In the genomic region with DNA sequence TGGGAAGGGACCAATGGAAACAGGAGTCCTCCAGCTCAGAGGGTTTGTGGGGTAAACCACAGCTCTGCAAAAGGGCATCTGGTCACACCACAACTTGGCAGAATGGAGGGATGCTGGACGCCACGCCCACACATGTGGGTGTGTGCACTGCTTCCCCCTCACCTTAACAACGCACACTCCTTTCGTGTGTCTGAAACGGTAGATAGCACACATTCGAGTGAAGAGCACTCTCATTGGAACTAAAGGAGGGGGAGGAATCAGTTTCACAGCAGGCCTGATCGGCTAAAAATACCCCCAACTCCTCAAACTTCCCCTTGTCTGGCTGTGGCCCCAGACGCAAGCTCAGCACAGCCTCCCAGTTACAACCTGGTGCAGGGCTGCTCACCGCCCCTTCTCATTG, we compare ENCODE assay signal across 12 mouse cellular contexts.
DNase-seq lines count a peak whose midpoint lies in the region; ATAC-seq and TF ChIP-seq lines count a peak whose summit lies in the region.
"Had no signal": no experiment of that assay in that cellular context is flagged by ENCODE, and none has a peak within 500 bp of the region (broad histone marks: within the 10 kb centered on the region; RNA-seq: fewer than 3 reads in every experiment).

No protein-coding gene starts in this region.

- WGBS in heart, adult 2 months, result 42% methylated on average over 9 of the region's 9 CpGs
- 61% methylated on average over 9 of the region's 9 CpGs for WGBS in lung, postnatal 0 days
- 24% methylated on average over 9 of the region's 9 CpGs for WGBS in small intestine, adult 2 months

- intact Hi-C loops in heart, adult 2 months (cut with DNase I), result loop anchor here (5.0 to 10.0 kb wide), 5 partner anchors 50 to 315 kb away; no protein-coding TSS in a partner anchor
- intact Hi-C loops in heart, postnatal 25 days (cut with DNase I), result loop anchor here (2.0 to 5.0 kb wide), 3 partner anchors 78 to 375 kb away; no protein-coding TSS in a partner anchor

- H3K9ac ChIP-seq in heart, adult 2 months (ENCODE audit: low read depth, low read length), result no peak overlapping the region
- H3K9ac ChIP-seq in lung, postnatal 0 days (replicated peaks; ENCODE audit: low read depth), result no peak overlapping the region

- TF ChIP-seq EP300 in heart, adult 2 months (IDR thresholded peaks at IDR 0.05; ENCODE audit: insufficient read depth, low read depth, low read length), result no peak
- TF ChIP-seq EP300 in lung, postnatal 0 days (IDR thresholded peaks at IDR 0.05), result no peak

- TF ChIP-seq POLR2A in heart, adult 2 months (IDR thresholded peaks at IDR 0.05; ENCODE audit: insufficient read depth, low read depth, low read length), result no peak
- peak; percentile 48; the same call in 1 of the 2 replicates for TF ChIP-seq POLR2A in embryonic fibroblast, embryonic 13.5 days (IDR thresholded peaks at IDR 0.05; ENCODE audit: low read depth, low read length)
- TF ChIP-seq POLR2A in small intestine, adult 2 months (IDR thresholded peaks at IDR 0.05; ENCODE audit: low read depth, low read length), result no peak

- no peaks in the 10 kb centered on the region for H3K9me3 ChIP-seq in lung, postnatal 0 days (ENCODE audit: low read length)

- peaks cover 44% of the 10 kb centered on the region for H3K4me1 ChIP-seq in heart, adult 2 months (ENCODE audit: control insufficient read depth, insufficient read depth, low read length)
- H3K4me1 ChIP-seq in lung, postnatal 0 days (ENCODE audit: insufficient read depth, low read depth, low read length), result peaks cover 26% of the 10 kb centered on the region; the same call in 1 of the 2 replicates
- peaks cover 57% of the 10 kb centered on the region for H3K4me1 ChIP-seq in embryonic fibroblast, embryonic 13.5 days (ENCODE audit: control insufficient read depth, insufficient read depth, low read length)
- H3K4me1 ChIP-seq in small intestine, adult 2 months (ENCODE audit: control insufficient read depth, insufficient read depth, insufficient read length, low read length), result peaks cover 60% of the 10 kb centered on the region

- H3K4me3 ChIP-seq in heart, adult 2 months, result no peak overlapping the region
- H3K4me3 ChIP-seq in lung, postnatal 0 days (ENCODE audit: low read depth, low read length), result no peak overlapping the region
- no peak overlapping the region for H3K4me3 ChIP-seq in embryonic fibroblast, embryonic 13.5 days (ENCODE audit: insufficient read depth, low read length)
- no peak overlapping the region for H3K4me3 ChIP-seq in small intestine, adult 2 months (ENCODE audit: low read depth, low read length)

- peak overlapping the region; percentile 88 for H3K27ac ChIP-seq in heart, adult 2 months
- peak overlapping the region; percentile 81; the same call in 1 of the 2 replicates for H3K27ac ChIP-seq in lung, postnatal 0 days (ENCODE audit: low read length)
- H3K27ac ChIP-seq in embryonic fibroblast, embryonic 13.5 days (ENCODE audit: insufficient read depth, low read length), result peak overlapping the region; percentile 97
- H3K27ac ChIP-seq in small intestine, adult 2 months (ENCODE audit: insufficient read depth, low read depth, low read length), result peak overlapping the region; percentile 93

- no peak for DNase-seq in heart, adult 2 months
- no peak for DNase-seq in heart, postnatal 25 days (ENCODE audit: low spot score)
- no peak for DNase-seq in lung, postnatal 0 days (ENCODE audit: low spot score)
- no peak for DNase-seq in lung, postnatal 14 days
- DNase-seq in thymus, postnatal 25 days, result no peak
- DNase-seq: gastrocnemius, postnatal 10 days; kidney, adult 11 months; retina, postnatal 1 day had no signal

- TF ChIP-seq CTCF in heart, adult 2 months (IDR thresholded peaks at IDR 0.05), result no peak
- TF ChIP-seq CTCF in lung, postnatal 0 days (IDR thresholded peaks at IDR 0.05), result no peak
- TF ChIP-seq CTCF in embryonic fibroblast, embryonic 13.5 days (IDR thresholded peaks at IDR 0.05; ENCODE audit: borderline replicate concordance, insufficient read depth, low read length), result no peak
- TF ChIP-seq CTCF in small intestine, adult 2 months (IDR thresholded peaks at IDR 0.05; ENCODE audit: extremely low read depth, insufficient read length, insufficient replicate concordance, low read depth, low read length), result no peak

- H3K4me2 ChIP-seq in lung, postnatal 0 days (replicated peaks; ENCODE audit: low read depth, low read length), result no peak overlapping the region

- 0 out of 2 replicates have a peak, but pooled peaks cover 1% of the 10 kb centered on the region for H3K79me2 ChIP-seq in heart, adult 2 months (replicated peaks; ENCODE audit: control insufficient read depth, insufficient read depth, low read length)

- ATAC-seq in lung, postnatal 0 days, result no peak
- no peak for ATAC-seq in erythroid progenitor cell, adult 5-6 weeks (replicated peaks; ENCODE audit: low FRiP score, poor library complexity, severe bottlenecking)
- ATAC-seq: activated CD4-positive, CD25-positive, alpha-beta regulatory T cell, adult 4 months had no signal

- no peaks in the 10 kb centered on the region for H3K27me3 ChIP-seq in heart, adult 2 months (ENCODE audit: control insufficient read depth, insufficient read depth, low read length)
- H3K27me3 ChIP-seq in lung, postnatal 0 days (replicated peaks; ENCODE audit: insufficient read depth, low read length), result no peaks in the 10 kb centered on the region
- no peaks in the 10 kb centered on the region for H3K27me3 ChIP-seq in small intestine, adult 2 months (ENCODE audit: control insufficient read depth, insufficient read depth, low read length)

- H3K36me3 ChIP-seq in heart, adult 2 months (ENCODE audit: control insufficient read depth, insufficient read depth, low read length), result peaks cover 45% of the 10 kb centered on the region
- no peaks in the 10 kb centered on the region for H3K36me3 ChIP-seq in lung, postnatal 0 days (ENCODE audit: insufficient read depth, low read length)
- H3K36me3 ChIP-seq in small intestine, adult 2 months (ENCODE audit: control insufficient read depth, insufficient read depth, low read length), result peaks cover 30% of the 10 kb centered on the region
